Mouse (Mus musculus) B cell, adult 2 months (primary cell): ENCODE data around the gene Usp9x.

Experiments used
- DNase-seq, 2 experiments: peaks; one replicate each; pipeline ENCODE4 v3.0.0; 2022

The Usp9x gene

DNA sequence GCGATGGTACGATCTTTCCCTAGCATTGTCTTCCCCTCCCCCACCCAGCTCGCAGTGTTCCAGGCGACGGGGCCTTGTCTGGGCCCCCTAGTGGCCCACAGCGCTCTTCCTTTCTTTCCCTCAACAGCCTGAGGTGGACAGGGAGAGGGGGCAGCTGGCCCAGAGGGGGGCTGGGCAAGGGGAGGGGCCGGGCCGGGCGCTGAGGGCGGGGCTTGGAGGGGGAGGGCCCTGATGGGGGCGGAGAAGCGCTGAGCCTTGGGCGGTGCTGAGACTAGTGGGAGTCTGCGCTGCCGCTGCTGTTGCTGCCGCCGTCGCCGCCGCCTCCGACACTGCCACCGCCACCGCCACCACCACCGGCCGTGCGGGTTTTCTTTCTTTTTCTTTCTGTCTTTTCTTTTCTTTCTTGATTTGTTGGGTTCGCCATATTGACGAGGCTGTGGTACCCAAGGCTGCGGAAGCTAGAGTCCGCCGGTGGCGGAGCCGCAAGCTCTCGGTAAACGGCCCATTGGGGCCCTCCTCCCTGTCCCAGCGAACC lies at the start of gene Usp9x:
Usp9x (plus strand) TSS at position 258 of the 535 bp plus-strand sequence.
- peak in 1 of 2 experiments; percentile 84 for DNase-seq

DNA sequence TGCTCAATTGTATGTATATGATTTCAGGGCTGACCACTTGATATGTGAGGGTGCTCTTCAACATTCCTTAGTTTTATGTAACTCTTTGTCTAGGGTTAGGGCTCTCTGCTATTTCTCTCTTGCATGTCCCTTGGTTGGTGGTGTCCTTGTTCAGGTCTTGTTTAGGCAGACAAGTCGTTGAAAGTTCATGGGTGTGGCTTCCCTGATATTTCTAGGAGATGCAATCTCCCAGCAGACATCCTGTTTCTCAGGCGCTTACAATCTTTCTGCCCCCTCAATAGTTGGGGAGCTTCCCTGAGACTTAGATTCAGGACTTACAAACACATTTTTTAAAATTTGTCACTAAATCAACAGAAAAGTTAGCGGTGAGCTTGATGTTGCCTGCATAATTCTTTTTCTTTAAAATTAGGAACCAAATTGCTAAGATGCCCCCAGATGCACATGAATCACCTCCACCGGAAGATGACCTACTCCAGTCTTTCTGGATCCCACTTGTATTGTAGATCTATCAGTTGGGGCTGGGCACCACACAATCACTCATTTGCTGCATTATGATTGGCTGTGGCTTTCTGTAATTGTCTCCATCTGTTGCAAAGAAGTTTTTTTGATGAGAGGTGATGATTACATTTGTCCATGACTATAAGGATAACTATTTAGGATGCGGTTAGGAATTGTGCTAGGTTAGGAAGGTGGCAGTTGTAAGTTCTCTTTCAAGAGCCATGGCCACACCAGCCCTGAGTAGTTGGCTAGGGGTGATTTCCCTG lies 48.6 kb upstream of the Usp9x start:
- DNase-seq = no peak

DNA sequence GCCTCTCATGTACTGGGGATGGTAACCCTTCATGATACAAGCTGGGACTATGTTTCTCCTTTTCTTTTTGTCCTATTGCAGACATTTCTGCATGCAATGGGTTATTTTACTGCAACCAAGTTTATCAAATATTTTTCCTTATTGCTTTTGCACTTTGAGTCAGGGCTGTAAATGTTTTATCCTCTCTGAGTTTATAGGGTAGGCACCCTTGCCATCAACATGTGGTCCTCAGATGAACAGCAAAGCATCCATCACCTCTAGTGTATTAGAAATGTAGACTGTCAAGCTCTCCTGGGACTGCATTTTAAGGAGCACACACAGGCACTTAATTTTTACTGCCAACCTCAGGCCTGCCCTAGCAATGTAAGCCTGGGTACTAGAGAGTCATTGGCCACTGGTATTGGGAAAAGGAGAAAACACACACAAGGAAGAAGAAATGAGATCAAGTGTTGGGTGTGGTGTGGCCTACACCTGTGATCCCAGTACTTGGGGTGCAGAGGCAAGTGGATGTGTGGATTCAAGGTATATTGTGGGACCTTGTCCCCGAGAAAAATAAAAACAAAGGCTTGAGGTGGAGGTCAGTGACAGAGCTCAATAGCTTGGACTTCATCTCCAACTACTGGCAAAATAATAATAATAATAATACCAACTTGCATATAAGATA lies 46.6 kb upstream of the Usp9x start:
- DNase-seq = no peak

DNA sequence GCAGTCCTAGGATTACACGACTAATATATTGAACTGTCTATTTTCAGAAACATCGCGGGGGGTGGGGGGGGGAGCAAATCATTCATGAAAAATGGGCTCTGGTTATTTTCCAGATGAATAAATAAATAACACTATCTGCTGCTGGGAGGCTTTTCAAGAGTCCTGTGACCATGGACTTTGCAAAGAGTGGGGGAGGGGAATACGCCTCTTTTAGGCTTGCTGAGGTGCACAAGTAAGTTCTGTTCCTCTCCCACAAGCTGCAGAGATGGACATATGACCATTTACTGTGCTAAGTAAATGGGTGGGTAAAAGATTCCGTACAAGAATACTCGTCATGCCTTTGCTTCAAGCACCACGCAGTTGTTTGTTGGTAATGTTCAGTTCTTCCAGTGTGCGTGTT lies 46.0 kb upstream of the Usp9x start:
- no peak for DNase-seq

DNA sequence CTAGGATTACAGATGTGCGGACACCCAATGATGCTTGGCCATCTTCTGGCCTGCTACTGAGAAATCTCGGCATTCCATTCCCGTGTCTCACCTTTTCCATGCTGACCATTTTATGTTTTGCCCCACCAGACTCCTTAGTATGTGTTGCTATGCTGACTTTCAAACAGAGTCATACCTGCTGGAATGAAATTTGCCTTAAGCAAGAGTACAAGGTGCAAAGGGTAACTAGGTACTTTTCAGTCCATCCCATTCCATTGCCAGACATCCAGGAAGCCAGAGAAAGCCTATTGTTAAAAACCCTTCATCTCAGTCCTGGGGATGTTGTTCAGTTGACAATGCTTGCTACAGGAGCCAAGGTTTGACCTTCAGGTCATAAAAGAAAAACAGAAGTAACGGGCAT lies 43.1 kb upstream of the Usp9x start:
- DNase-seq = no peak

DNA sequence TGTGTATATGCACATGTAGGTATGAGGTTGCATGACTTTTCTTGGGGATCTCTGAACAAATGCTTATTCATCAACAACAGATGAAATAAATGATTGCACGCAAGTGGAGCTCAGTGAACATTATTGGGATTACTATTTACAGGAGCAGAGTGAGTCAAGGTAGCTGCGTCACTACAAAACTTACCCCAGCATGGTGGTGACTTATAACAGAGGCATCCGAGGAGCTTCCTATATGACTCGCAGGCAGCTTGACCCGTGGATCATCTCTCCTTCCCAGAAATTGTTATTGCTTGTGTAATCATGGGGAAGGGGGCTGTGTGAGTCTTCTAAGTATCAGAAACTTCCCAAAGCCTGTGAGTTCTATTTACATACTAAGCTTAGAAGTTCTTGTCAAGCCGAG lies 41.3 kb upstream of the Usp9x start:
- DNase-seq = no peak

DNA sequence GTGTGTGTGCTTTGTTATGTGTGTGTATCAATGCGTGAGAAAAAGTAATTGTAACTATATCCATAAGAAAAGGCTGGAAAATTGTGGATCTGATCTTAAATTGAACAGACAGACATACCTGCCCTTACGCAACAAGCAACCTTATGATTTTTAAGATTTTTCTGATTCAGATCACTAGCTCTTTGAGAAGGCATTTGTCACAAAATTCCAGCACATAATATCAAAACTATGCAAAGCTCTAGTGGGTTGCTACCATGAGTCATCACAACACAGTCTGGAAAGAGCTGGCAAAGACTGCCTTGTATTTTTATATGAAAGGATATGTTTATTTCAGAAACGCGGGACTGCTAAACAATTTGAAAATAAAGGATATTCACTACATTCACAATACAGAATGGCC lies 34.2 kb upstream of the Usp9x start:
- DNase-seq = no peak

DNA sequence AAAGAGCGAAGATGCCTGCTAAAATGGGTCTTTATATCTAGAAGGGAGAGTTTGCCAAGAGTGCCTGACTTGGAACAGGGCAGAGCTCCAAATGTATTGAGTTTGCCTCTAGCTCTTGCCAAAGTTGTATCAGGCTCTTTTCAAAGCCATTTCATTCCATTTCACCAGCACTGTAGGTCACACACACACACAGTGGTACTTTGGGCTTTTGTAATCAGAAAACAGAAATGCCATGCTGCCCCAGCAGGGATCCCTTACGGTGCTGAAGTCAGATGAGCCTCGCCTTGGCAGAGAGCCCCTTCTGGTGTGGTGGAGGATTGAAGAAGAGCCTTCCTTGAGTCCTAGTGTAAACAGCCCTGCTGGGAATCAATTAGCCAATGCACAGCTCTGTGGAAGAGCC lies 32.1 kb upstream of the Usp9x start:
- no peak for DNase-seq

DNA sequence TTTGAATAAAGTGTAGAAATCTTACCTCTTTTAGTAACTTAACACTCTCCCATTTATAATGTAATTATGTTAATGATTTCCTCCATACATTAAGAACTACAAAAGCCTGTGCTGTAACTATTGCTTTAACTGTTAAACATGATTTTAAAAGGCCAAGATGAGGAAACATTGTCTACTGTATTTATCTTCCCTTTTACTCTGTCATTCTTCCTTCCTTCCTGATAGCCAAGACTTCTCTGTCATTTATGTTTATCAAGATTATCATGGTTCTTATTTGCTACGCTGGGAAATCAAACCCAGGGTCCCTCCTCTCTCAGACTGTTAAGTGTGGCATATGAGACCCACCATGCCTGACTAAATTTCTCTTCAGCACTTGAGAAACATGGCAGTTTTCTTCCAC lies 30.9 kb upstream of the Usp9x start:
- no peak for DNase-seq

DNA sequence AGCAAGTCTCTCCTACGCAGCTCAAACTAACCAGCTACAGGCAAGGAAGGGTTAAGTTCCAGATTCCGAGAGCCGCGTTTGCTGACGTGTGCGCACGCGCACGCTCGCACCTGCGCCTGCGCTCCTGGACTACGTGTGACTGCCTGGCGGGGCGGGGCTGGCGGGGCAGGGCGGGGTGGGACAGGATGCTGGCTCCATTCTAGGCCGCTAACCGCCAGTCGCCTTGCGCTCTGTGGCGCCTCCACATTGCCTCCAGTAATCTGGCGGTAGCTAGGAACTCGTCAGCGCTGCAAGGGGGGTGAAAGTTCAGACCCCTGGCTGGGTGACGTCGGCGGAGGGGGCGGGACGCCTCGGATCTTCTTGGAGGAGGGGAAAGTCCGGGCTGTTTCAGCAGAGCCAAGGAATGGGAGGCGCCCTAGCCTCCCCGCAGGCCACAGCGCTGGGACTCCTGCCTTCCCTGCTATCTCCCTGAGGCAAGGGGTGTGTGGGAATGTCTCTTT lies 29.6 kb upstream of the Usp9x start:
- peak; percentile 94 to 96 for DNase-seq

DNA sequence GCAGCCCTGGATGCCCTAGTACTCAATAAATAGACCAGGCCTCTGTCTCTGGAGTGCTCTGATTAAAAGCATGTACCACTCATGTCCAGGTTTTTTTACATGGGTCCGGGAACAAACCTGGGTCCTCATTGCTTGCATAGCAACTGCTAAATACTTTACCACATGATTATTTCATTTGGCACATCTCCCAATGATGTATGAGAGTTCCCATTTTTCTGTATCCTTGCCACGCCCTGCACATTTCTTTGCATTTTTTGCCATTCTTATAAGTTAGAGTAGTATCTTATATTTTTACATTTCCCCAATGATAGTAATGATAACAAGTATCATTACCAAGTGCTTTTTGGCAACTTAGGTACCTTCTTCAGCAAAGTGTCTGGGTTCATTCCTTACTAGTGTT lies 27.5 kb upstream of the Usp9x start:
- DNase-seq = no peak

DNA sequence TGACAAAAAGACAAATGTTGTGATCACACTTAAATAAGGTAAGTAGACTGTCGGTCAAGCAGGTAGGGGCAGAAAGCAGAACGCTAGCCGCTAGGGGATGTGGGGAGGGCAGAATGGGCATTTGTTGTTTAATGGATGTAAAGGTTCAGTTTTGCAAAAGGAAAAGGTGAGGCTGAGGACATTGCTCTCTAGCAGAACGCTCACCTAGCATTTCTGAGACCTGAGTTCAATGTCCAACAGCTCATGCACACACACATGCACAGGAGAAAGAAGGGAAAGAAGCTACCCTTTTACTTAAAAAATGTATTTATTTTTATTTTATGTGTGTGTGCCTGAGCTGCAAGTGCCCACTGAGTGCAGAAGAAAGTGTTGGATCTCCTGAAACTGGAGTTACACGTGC lies 26.6 kb upstream of the Usp9x start:
- DNase-seq = no peak

DNA sequence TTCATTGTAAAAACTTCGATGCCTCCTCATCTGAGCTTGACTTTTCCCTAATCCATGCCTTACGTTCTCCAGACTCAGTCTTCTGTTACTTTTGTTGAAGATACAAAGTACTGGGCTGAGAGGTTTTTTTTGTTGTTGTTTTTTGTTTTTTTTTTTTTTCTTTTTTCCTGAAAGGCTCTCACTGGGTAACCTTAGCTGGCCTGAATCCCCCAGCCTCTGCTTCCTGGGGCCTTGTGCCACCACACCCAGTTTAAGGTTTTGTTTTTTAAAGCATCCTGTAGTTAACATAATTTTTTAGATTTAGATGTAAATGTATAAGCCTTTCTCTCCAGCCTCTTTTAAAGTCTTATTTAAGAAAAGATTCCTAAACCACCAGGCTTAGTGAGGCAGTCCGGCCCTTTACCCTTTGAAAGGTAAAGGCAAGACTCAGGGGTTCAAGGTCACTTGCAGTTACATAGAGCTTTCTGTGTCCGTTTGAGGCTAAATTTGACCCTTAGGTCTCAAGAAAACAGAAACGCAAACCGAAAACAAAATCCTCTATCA lies 24.3 kb upstream of the Usp9x start:
- no peak for DNase-seq

DNA sequence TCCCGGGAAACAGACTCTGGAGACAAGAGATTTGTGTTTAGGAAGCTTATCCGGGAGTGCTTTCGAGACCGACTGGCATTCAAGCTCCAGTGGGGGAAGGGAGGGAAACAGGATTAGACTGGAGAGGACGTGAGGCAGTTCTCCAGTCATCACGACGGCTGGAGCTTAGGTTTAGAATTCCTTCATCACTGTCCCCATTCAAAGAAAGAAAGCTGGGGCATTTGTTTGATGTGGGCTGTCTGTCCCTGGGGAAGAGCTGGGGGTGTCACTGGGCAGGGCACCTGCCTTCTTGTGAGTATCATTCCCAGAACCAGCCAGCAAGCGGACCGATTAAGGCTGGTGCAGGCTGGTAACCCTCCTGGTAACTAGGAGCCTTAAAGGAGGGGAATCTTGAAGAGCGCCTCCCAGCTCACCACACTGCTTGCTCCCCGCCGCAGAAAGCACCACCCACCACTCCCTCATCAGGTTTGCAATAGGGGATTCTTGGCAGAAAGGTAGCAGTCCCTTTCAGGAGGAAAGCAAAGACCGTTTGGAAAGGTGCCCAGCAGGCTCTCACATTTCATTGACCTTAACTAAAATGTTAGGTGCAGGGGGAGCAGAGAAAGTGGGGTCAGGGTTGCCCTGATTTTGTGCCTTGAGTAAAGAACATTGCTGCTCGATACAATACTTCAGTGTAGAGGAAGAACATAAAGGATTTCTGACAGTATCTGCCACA lies 23.5 kb upstream of the Usp9x start:
- DNase-seq = no peak

DNA sequence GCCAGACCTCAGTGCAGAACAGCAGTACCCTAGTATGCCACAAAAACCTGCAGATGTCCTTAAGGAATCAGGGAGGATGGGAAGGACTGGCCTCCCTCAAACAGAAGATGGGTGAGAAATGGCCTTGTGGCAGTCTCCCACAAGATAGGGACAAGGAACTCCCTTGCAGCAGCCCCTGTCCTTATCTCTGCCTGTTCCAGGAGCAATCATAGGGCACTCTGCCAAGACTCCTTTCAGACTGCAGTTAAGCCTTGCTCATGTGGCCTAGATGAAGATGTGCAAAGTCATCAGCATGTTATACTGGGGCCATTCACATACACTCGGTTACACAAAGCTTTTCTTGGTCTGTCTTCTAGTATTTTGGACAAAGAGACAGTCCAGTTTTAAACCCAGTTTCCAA lies 16.7 kb upstream of the Usp9x start:
- DNase-seq = no peak

DNA sequence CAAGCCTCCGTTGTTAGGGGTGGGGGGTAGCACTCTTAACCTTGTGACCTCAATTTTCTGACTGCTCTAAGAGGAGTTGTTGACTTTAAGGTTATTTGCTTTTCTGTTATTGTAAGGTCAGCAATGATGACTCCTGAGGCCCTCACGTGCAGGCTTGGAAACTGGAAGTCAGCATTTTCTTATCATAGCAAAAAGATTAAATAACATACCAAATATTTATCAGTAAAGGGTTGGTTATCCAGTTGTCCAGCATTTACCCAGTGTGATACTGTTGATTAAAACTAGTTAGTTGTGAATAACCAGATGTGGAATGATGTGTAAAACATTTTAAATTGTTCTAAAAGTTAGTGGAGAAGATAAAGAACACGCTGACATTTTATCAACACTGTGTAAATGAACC lies 9.3 kb upstream of the Usp9x start:
- DNase-seq = no peak

DNA sequence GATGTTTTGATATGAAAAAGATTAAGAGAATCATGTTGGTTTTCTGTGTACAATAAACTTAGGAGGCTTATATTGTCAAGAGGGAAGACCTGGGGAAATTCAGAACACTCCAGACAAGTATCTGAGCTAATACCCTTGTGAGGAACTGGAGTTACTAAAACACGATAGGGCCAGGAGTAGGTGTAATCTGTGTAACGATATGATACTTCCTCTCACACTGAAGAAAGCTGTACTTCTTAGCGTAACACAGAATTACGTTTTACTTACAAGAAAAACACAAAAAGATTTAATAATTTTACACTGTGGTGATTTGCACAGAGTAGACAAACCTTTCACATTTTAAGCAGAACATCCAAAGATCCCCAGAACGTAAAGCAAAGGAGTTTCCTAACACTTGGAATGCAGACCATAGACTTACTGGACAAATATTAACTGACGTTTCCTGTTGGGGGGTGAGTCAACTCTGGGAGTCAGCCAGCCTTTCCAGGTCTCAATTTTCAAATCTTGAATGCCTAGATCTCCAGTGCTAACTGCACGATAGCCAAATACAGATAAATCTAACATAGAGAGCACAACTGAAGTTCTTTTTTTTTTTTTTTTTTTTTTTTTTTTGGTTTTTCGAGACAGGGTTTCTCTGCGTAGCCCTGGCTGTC lies 6.9 kb upstream of the Usp9x start:
- DNase-seq = no peak

DNA sequence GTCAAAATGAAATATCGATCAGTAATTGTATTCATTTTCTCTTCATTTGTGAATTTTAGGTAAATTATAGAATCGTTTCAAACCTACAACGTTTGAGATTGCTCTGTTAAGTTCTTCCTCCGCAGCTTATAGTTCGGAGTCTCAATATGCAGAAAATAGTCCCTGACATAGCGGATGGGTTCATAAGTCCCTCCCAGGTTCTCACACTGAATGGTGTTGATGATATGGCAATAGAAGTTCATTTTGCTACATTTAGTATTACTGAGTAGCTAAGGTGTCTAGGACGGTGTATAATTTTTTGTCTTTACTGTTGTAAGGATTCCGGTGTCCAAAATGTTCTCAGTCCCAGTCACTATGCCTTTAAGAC lies 1.1 kb upstream of the Usp9x start:
- no peak for DNase-seq

DNA sequence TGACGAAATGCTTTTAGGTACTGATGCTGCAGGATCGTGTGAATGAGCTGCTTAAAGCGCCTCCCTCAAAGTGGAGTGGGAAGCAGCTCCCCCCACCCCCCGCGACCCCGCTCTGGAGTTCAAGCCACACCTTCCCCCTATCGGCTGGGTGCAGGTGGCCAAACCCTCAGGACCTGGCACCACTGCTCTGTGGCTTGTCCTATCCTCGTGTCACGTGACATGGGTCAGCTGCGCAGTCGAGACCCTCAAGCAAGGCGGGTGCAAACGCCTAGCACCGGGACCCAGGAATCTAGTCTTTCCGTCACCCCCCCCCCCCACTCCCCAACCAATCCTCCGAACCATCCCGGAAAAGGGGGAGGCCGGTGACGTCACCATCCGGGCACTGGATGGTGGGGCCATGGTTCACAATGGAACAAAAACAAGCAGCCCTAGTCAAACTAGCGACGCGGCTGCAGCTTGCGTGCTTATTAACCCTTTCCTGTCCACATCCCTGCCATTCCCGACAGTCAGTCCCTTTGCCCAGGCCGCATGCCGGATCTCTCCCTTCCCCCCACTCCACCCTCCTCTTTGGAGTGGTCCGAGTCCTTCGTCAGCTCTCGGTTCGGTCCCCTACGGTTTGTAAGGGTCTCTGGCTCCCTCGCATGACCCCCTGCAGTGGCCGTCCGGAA lies 591 bp upstream of the Usp9x start:
- DNase-seq = peak; percentile 78 to 86

DNA sequence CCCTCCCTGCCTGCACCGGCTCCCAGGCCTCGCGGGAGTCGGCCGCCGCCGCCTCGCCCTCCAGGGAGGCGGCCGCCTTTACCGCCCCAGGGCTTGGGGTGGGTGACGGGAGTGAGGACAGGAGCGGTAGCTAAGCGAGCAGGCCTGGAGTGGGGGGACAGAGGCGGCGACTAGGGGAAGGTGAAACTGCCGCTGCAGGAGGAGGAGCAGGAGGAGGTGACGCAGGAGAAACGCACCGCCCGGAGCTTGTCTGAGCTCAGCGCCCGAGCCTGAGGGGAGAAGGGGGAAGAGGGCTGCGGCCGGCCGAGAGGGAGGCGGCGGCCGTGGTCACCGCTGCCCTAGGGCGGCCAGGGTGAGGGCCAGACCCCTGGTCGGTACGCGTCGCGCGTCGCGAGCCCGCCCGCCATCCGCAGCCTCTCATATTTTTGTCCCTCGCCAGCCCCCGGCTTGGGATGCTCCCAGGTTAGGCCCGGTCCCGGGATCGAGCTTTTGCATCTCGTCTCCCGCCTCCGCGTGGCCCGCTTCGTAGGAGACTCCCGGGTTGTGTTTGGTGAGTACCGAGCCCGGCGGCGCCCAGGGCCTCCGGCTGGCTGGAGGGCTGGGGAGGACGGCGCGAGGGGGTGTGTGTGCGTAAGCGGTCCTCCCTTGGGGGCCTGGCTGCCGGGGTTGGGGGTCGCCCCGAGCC lies 620 bp downstream of the Usp9x start:
- DNase-seq = peak; percentile 72 to 73

DNA sequence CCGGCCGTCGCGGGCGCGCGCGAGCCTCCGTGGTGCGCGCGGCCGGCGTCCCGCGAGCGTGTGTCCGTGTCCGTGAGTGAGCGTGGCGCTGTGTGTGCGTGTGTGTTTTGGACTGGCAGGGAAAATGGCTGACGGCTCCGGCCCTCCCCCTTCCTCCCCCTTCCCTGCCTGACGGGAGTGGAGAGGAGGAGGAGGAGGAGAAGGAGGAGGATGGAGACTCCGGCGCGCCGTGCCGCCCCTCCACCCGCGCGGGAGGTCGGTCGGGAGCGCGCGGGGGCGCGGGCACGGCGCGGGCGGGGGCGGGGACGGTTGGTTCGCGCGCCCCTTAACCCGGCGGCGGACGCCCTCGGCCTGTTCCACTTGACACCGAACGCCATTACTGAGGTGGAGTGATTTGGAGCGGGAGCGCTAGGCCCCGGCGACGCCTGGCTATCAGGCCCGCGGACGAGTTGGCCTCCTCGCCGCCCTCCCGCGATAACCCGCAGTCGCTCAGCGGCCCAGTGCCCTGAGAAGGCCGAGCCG lies 1.2 kb downstream of the Usp9x start:
- DNase-seq = peak; percentile 68 to 70
